Mouse (Mus musculus): ENCODE data around the gene Cdhr5. TPM values are rescaled to one million over a fixed set of nuclear protein-coding genes. Genes with fewer than 3 reads are reported as not detected.

Gene Cdhr5
- polyA plus RNA-seq, 1 experiment from 2014 or later = 1.6 TPM

GRCm38 (mm10) chr7:141231111-141231510, 45.5 kb downstream of the Cdhr5 start:
- H3K9me3 ChIP-seq (replicated peaks; ENCODE audit: control insufficient read depth, low read length) = no peaks in the 10 kb centered on the region
- H3K27me3 ChIP-seq (ENCODE audit: control insufficient read depth, insufficient read depth, low read length) = no peaks in the 10 kb centered on the region
- no peak for ATAC-seq (replicated peaks; ENCODE audit: extremely low read depth, insufficient read depth, low FRiP score)
- no peak overlapping the region for H3K9ac ChIP-seq (ENCODE audit: low read length)
- peaks cover 13% of the 10 kb centered on the region for H3K4me1 ChIP-seq (ENCODE audit: control insufficient read depth, insufficient read depth, low read length)
- 85% methylated on average over 3 of the region's 3 CpGs for WGBS
- no peak overlapping the region for H3K27ac ChIP-seq (ENCODE audit: low read length)
- H3K36me3 ChIP-seq (ENCODE audit: control insufficient read depth, insufficient read depth) = peaks cover 34% of the 10 kb centered on the region
- no peak overlapping the region for H3K4me2 ChIP-seq (ENCODE audit: low read depth, low read length)
- no peak overlapping the region for H3K4me3 ChIP-seq (ENCODE audit: low read length)

- peaks cover 32% of the 10 kb centered on the region for H3K36me3 ChIP-seq (ENCODE audit: control insufficient read depth, insufficient read depth)
- no peaks in the 10 kb centered on the region for H3K9me3 ChIP-seq (replicated peaks; ENCODE audit: control insufficient read depth, low read length)
- no peak overlapping the region for H3K9ac ChIP-seq (ENCODE audit: low read length)
- 86% methylated on average over 4 of the region's 4 CpGs for WGBS
- no peaks in the 10 kb centered on the region for H3K27me3 ChIP-seq (ENCODE audit: control insufficient read depth, insufficient read depth, low read length)
- H3K27ac ChIP-seq (ENCODE audit: low read length) = no peak overlapping the region
- no peak overlapping the region for H3K4me3 ChIP-seq (ENCODE audit: low read length)
- peaks cover 13% of the 10 kb centered on the region for H3K4me1 ChIP-seq (ENCODE audit: control insufficient read depth, insufficient read depth, low read length)
- H3K4me2 ChIP-seq (ENCODE audit: low read depth, low read length) = 0 out of 2 replicates have a peak overlapping the region, but pooled peaks have one; percentile 6
- ATAC-seq (replicated peaks; ENCODE audit: extremely low read depth, insufficient read depth, low FRiP score) = no peak
Measured at GRCm38 (mm10) chr7:141230570-141230969, 46.0 kb downstream of the Cdhr5 start.

DNA sequence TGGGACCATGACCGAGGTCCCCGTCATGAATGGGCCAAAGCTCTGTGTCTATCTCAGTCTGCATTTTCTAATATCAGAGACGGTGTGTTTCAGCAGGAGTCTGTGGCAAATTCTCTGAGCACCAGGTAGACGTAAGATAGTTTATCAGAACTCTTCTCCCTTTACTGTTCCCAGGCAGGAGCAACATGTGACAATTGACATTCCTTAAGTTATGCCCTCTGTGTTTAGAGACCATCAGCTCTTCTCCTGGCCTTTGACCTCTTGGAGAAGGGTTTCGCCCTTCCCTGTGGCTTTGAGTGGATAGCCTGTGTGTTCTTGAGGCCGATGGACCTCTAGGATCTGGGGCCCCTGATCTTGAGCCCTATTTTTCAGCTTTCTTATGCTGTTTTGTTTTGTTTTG, 46.9 kb downstream of the Cdhr5 start:
- Histone ChIP-seq H3K27ac (ENCODE audit: low read length) (no peak overlapping the region), H3K9ac (ENCODE audit: low read length) (peak overlapping the region; percentile 98), H3K27me3 (ENCODE audit: control insufficient read depth, insufficient read depth, low read length) (no peaks in the 10 kb centered on the region), H3K9me3 (replicated peaks; ENCODE audit: control insufficient read depth, low read length) (no peaks in the 10 kb centered on the region), H3K4me1 (ENCODE audit: control insufficient read depth, insufficient read depth, low read length) (peaks cover 13% of the 10 kb centered on the region), H3K4me2 (ENCODE audit: low read depth, low read length) (peak overlapping the region; percentile 93), H3K4me3 (ENCODE audit: low read length) (peak overlapping the region; percentile 98), H3K36me3 (ENCODE audit: control insufficient read depth, insufficient read depth) (peaks cover 27% of the 10 kb centered on the region)
- WGBS = 45% methylated on average over 6 of the region's 6 CpGs
- no peak for ATAC-seq (replicated peaks; ENCODE audit: extremely low read depth, insufficient read depth, low FRiP score)

DNA sequence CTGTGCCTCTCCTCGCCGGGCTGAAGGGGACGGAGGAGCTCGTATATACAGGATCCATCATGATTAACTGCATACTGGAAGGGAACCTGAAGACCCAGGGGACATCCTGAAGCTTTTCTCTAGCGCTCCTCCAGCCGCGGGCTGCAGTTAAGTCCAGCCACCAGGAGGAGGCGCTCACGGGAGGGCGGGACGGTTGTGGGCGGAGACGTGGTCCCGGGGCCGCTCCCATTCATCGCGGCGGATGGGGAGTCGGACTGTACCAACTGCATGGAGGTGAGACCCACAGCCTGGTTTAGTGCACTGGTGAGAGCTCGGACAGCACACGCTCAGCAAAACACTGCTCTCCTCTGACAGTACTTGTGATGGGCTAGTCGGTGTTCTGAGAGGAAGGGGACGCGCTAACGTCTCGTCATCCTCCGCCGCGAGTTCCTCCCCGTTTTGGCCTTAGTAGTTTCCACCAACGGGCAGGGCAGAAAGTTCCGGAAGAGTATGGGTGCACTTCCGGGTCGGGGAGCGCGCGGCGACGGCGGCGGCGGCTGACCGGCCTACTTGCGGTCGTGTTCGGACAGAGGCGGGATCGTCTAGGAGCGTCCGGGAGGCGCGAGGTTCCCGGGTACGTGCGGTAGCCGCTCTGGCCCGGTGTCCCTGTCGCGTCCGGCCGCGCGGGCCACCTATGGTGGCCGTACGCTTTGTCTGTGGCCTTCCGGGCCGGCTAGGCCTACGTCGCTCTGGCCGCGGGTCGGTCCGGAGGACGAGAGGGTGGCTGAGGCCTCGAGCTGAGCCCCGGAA, 48.1 kb downstream of the Cdhr5 start, which contains the start of gene Phrf1:
Gene Phrf1, plus strand, starts transcription at position 506 of the 789 bp plus-strand sequence.
- H3K27me3 ChIP-seq (ENCODE audit: control insufficient read depth, insufficient read depth, low read length) = no peaks in the 10 kb centered on the region
- peaks cover 13% of the 10 kb centered on the region for H3K4me1 ChIP-seq (ENCODE audit: control insufficient read depth, insufficient read depth, low read length)
- peak within 1 kb of the TSS; percentile 93 for H3K4me2 ChIP-seq (ENCODE audit: low read depth, low read length)
- peak within 1 kb of the TSS; percentile 90 for H3K27ac ChIP-seq (ENCODE audit: low read length)
- no peaks in the 10 kb centered on the region for H3K9me3 ChIP-seq (replicated peaks; ENCODE audit: control insufficient read depth, low read length)
- H3K36me3 ChIP-seq (ENCODE audit: control insufficient read depth, insufficient read depth) = peaks cover 18% of the 10 kb centered on the region
- WGBS = under 1% methylated on average over 76 of the region's 76 CpGs
- peak; percentile 88 for ATAC-seq (replicated peaks; ENCODE audit: extremely low read depth, insufficient read depth, low FRiP score)
- H3K9ac ChIP-seq (ENCODE audit: low read length) = peak within 1 kb of the TSS; percentile 98
- peak within 1 kb of the TSS; percentile 98 for H3K4me3 ChIP-seq (ENCODE audit: low read length)

- Histone ChIP-seq H3K4me1 (ENCODE audit: control insufficient read depth, insufficient read depth, low read length) (peaks cover 15% of the 10 kb centered on the region), H3K9ac (ENCODE audit: low read length) (no peak overlapping the region), H3K9me3 (replicated peaks; ENCODE audit: control insufficient read depth, low read length) (no peaks in the 10 kb centered on the region), H3K27me3 (ENCODE audit: control insufficient read depth, insufficient read depth, low read length) (no peaks in the 10 kb centered on the region), H3K36me3 (ENCODE audit: control insufficient read depth, insufficient read depth) (peaks cover 11% of the 10 kb centered on the region), H3K4me2 (ENCODE audit: low read depth, low read length) (no peak overlapping the region), H3K4me3 (ENCODE audit: low read length) (peak overlapping the region; percentile 98; the same call in 1 of the 2 replicates), H3K27ac (ENCODE audit: low read length) (no peak overlapping the region)
- ATAC-seq (replicated peaks; ENCODE audit: extremely low read depth, insufficient read depth, low FRiP score) = no peak
- 78% methylated on average over 4 of the region's 4 CpGs for WGBS
Measured at GRCm38 (mm10) chr7:141227796-141228195, 48.8 kb downstream of the Cdhr5 start.

GRCm38 (mm10) chr7:141226535-141226934, 50.1 kb downstream of the Cdhr5 start:
- 78% methylated on average over 6 of the region's 6 CpGs for WGBS
- peaks cover 24% of the 10 kb centered on the region for H3K4me1 ChIP-seq (ENCODE audit: control insufficient read depth, insufficient read depth, low read length)
- no peak overlapping the region for H3K4me3 ChIP-seq (ENCODE audit: low read length)
- no peak overlapping the region for H3K9ac ChIP-seq (ENCODE audit: low read length)
- no peaks in the 10 kb centered on the region for H3K27me3 ChIP-seq (ENCODE audit: control insufficient read depth, insufficient read depth, low read length)
- H3K36me3 ChIP-seq (ENCODE audit: control insufficient read depth, insufficient read depth) = no peaks in the 10 kb centered on the region; the same call in 1 of the 2 replicates
- H3K4me2 ChIP-seq (ENCODE audit: low read depth, low read length) = no peak overlapping the region
- H3K9me3 ChIP-seq (replicated peaks; ENCODE audit: control insufficient read depth, low read length) = no peaks in the 10 kb centered on the region
- no peak overlapping the region for H3K27ac ChIP-seq (ENCODE audit: low read length)
- ATAC-seq (replicated peaks; ENCODE audit: extremely low read depth, insufficient read depth, low FRiP score) = no peak

GRCm38 (mm10) chr7:141222696-141223215, 53.8 kb downstream of the Cdhr5 start:
- peak overlapping the region; percentile 64; the same call in 1 of the 2 replicates for H3K9ac ChIP-seq (ENCODE audit: low read length)
- H3K36me3 ChIP-seq (ENCODE audit: control insufficient read depth, insufficient read depth) = no peaks in the 10 kb centered on the region; the same call in 1 of the 2 replicates
- H3K4me2 ChIP-seq (ENCODE audit: low read depth, low read length) = peak overlapping the region; percentile 66; the same call in 1 of the 2 replicates
- H3K9me3 ChIP-seq (replicated peaks; ENCODE audit: control insufficient read depth, low read length) = no peaks in the 10 kb centered on the region
- peak overlapping the region; percentile 94 for H3K27ac ChIP-seq (ENCODE audit: low read length)
- no peak overlapping the region for H3K4me3 ChIP-seq (ENCODE audit: low read length)
- H3K27me3 ChIP-seq (ENCODE audit: control insufficient read depth, insufficient read depth, low read length) = no peaks in the 10 kb centered on the region
- peaks cover 24% of the 10 kb centered on the region for H3K4me1 ChIP-seq (ENCODE audit: control insufficient read depth, insufficient read depth, low read length)
- WGBS = 74% methylated on average over 4 of the region's 4 CpGs
- no peak for ATAC-seq (replicated peaks; ENCODE audit: extremely low read depth, insufficient read depth, low FRiP score)

DNA sequence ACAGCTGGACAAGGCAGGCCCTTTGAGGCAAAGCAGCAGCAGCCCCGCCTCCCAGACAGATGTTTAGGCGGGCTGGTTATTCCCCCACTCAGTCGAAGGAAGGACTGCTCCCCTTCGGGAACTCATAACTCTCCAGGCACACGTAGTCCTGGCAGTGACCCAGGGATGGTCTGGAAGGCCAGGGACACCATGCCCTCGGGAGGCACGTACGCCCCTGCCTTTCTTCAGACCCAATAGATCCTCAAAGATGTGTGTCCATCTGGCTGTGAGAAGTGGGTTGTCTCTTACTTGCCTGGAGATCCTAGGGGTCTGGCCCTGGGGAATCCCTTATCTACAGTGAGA, 54.5 kb downstream of the Cdhr5 start:
- no peak for ATAC-seq (replicated peaks; ENCODE audit: extremely low read depth, insufficient read depth, low FRiP score)
- WGBS = 7% methylated on average over 8 of the region's 8 CpGs
- no peaks in the 10 kb centered on the region for H3K27me3 ChIP-seq (ENCODE audit: control insufficient read depth, insufficient read depth, low read length)
- peak overlapping the region; percentile 66 for H3K4me2 ChIP-seq (ENCODE audit: low read depth, low read length)
- no peaks in the 10 kb centered on the region for H3K9me3 ChIP-seq (replicated peaks; ENCODE audit: control insufficient read depth, low read length)
- H3K36me3 ChIP-seq (ENCODE audit: control insufficient read depth, insufficient read depth) = no peaks in the 10 kb centered on the region; the same call in 1 of the 2 replicates
- peaks cover 24% of the 10 kb centered on the region for H3K4me1 ChIP-seq (ENCODE audit: control insufficient read depth, insufficient read depth, low read length)
- H3K27ac ChIP-seq (ENCODE audit: low read length) = peak overlapping the region; percentile 94
- peak overlapping the region; percentile 64 for H3K9ac ChIP-seq (ENCODE audit: low read length)
- peak overlapping the region; percentile 60 for H3K4me3 ChIP-seq (ENCODE audit: low read length)
